Mouse (Mus musculus) cortical plate, adult 2 months (tissue): ENCODE results near the gene Spty2d1.

Source experiments
- CTCF ChIP-seq: fragments of 200-500 bp; IDR thresholded peaks from 2 replicates; pipeline ENCODE4 v1.5.1; 2011; ENCODE audit warnings: mild to moderate bottlenecking, control low read depth, low read length; ENCODE audit not compliant: insufficient read depth; ENCODE audit errors: extremely low read depth
- POLR2A ChIP-seq: fragments of 200-500 bp; IDR thresholded peaks from 2 replicates; pipeline ENCODE4 v1.6.1; 2011; ENCODE audit warnings: mild to moderate bottlenecking, low read length, control low read depth; ENCODE audit not compliant: insufficient read depth; ENCODE audit errors: extremely low read depth

DNA sequence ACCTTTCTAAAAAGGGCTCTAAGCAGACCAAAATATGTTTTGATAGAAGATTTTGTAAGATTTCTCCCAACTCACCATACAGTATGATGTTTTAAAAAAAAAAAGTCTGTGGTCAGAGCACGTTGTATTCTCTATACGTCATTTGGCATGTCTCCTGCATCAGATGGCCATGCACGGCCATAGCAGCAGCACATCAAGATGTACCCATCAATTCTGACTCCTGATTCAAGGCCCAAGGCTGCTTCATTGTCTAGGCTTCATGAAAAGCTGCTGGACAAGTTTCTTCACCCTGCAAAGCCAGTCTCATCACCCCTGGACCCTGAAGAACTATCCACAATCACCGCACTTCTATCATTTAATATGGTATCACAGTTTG lies 6.3 kb downstream of the Spty2d1 start:
- TF ChIP-seq CTCF = no peak
- no peak for TF ChIP-seq POLR2A
